Comparison of ENCODE assay signal across 19 mouse cellular contexts in genomic region chr6:124898359-124898758, GRCm38 (mm10). TPM values are rescaled to one million over a fixed set of nuclear protein-coding genes. Genes with fewer than 3 reads are reported as not detected.
DNase-seq lines count a peak whose midpoint lies in the region; ATAC-seq and TF ChIP-seq lines count a peak whose summit lies in the region.
"Had no signal": no experiment of that assay in that cellular context is flagged by ENCODE, and none has a peak within 500 bp of the region (broad histone marks: within the 10 kb centered on the region; RNA-seq: fewer than 3 reads in every experiment).

No protein-coding gene starts in this region.

- no peak for TF ChIP-seq RAD21 in CH12.LX (IDR thresholded peaks at IDR 0.05; ENCODE audit: low read depth, low read length)

- H3K9me3 ChIP-seq in CH12.LX (replicated peaks; ENCODE audit: low read length): no peaks in the 10 kb centered on the region
- H3K9me3 ChIP-seq in forebrain, postnatal 0 days (ENCODE audit: low read length): no peaks in the 10 kb centered on the region
- H3K9me3 ChIP-seq: embryonic facial prominence, embryonic 13.5 days; limb, embryonic 15.5 days; megakaryocyte, embryonic 14.5 days; stomach, embryonic 15.5 days had no signal

- H3K36me3 ChIP-seq in spleen, adult 2 months (ENCODE audit: control insufficient read depth, insufficient read depth, low read length): no peaks in the 10 kb centered on the region
- H3K36me3 ChIP-seq in CH12.LX (replicated peaks in 1 of 2; ENCODE audit: control insufficient read depth in 1 of 2, insufficient read depth in 1 of 2, low read length in 1 of 2): no peaks in the 10 kb centered on the region
- no peaks in the 10 kb centered on the region for H3K36me3 ChIP-seq in forebrain, postnatal 0 days (ENCODE audit: insufficient read depth)
- H3K36me3 ChIP-seq: embryonic facial prominence, embryonic 13.5 days; limb, embryonic 15.5 days; stomach, embryonic 15.5 days had no signal

- peaks cover 15% of the 10 kb centered on the region; the same call in 1 of the 2 replicates for H3K4me1 ChIP-seq in spleen, adult 2 months (ENCODE audit: control insufficient read depth, insufficient read depth, insufficient read length)
- peaks cover 26 to 86% of the 10 kb centered on the region in 2 experiments for H3K4me1 ChIP-seq in CH12.LX (ENCODE audit: control insufficient read depth in 1 of 2, insufficient read depth in 2 of 2)
- H3K4me1 ChIP-seq in forebrain, postnatal 0 days (ENCODE audit: insufficient read depth): 0 out of 2 replicates have a peak, but pooled peaks cover 5% of the 10 kb centered on the region
- H3K4me1 ChIP-seq: limb, embryonic 15.5 days; stomach, embryonic 15.5 days had no signal

- TF ChIP-seq CTCF in spleen, adult 2 months (IDR thresholded peaks at IDR 0.05; ENCODE audit: extremely low read depth, insufficient read depth, insufficient read length, insufficient replicate concordance): no peak
- no peak for TF ChIP-seq CTCF in CH12.LX (conservative IDR thresholded peaks at IDR 0.05 in 1 of 2, IDR thresholded peaks at IDR 0.05 in 1 of 2; ENCODE audit: low read depth in 2 of 2, low read length in 2 of 2)
- no peak for TF ChIP-seq CTCF in forebrain, postnatal 0 days (IDR thresholded peaks at IDR 0.05; ENCODE audit: low read depth)

- peak in 1 of 2 experiments; percentile 45 for DNase-seq in spleen, adult 2 months (ENCODE audit: low read depth in 1 of 2, low spot score in 2 of 2)
- DNase-seq in spleen, postnatal 14 days (ENCODE audit: low spot score in 2 of 2): no peak
- peak; percentile 60 for DNase-seq in CH12.LX (ENCODE audit: extremely low read depth)
- no peak for DNase-seq in forebrain, postnatal 0 days
- DNase-seq in thymus, postnatal 25 days: peak; percentile 59
- no peak for DNase-seq in layer of hippocampus, adult 9-11 months
- no peak for DNase-seq in ovary, postnatal 36 days (ENCODE audit: low spot score)
- DNase-seq: adrenal gland, postnatal 10 days; gastrocnemius, postnatal 36 days; kidney, adult 2 months; kidney, postnatal 4 days; lung, adult 2 months; right cerebral cortex, postnatal 25 days had no signal

- H3K9ac ChIP-seq in CH12.LX (ENCODE audit: insufficient read depth, low read depth): no peak overlapping the region
- H3K9ac ChIP-seq in forebrain, postnatal 0 days: no peak overlapping the region
- H3K9ac ChIP-seq: embryonic facial prominence, embryonic 13.5 days; hindbrain, embryonic 14.5 days; limb, embryonic 15.5 days; stomach, embryonic 15.5 days had no signal

- in situ Hi-C loops in CH12.LX (cut with MboI; ENCODE audit: low pct_ligation_motif_present, low pct_unique_long_range_greater_than_20kb, low sequenced_read_pairs): no loop called here

- H3K27ac ChIP-seq in spleen, adult 2 months (ENCODE audit: insufficient read depth, low read length): peak overlapping the region; percentile 52
- H3K27ac ChIP-seq in CH12.LX (ENCODE audit: insufficient read depth, low read depth): no peak overlapping the region
- H3K27ac ChIP-seq in forebrain, postnatal 0 days (ENCODE audit: low read depth, low read length): no peak overlapping the region
- H3K27ac ChIP-seq: embryonic facial prominence, embryonic 13.5 days; hindbrain, embryonic 14.5 days; limb, embryonic 15.5 days; stomach, embryonic 15.5 days had no signal

- ATAC-seq in forebrain, postnatal 0 days: peak; percentile 19; the same call in 1 of the 2 replicates

- no peaks in the 10 kb centered on the region for H3K27me3 ChIP-seq in spleen, adult 2 months (ENCODE audit: control insufficient read depth, insufficient read depth, low read length)
- no peaks in the 10 kb centered on the region for H3K27me3 ChIP-seq in CH12.LX (replicated peaks)
- H3K27me3 ChIP-seq in forebrain, postnatal 0 days (ENCODE audit: insufficient read depth, low read length): no peaks in the 10 kb centered on the region
- H3K27me3 ChIP-seq: embryonic facial prominence, embryonic 13.5 days; limb, embryonic 15.5 days; stomach, embryonic 15.5 days had no signal

- 8% methylated on average over 3 of the region's 3 CpGs for WGBS in spleen, adult 2 months
- WGBS in forebrain, postnatal 0 days: 40% methylated on average over 3 of the region's 3 CpGs

- TF ChIP-seq POLR2A in spleen, adult 2 months (IDR thresholded peaks at IDR 0.05; ENCODE audit: low read depth, low read length): no peak
- TF ChIP-seq POLR2A in CH12.LX (IDR thresholded peaks at IDR 0.05; ENCODE audit: low read depth, low read length): no peak

- dilution Hi-C loops in CH12.LX (cut with MboI; ENCODE audit: extremely low pct_ligation_motif_present, extremely low pct_unique_long_range_greater_than_20kb, low sequenced_read_pairs): no loop called here

- no peak overlapping the region for H3K4me2 ChIP-seq in CH12.LX (ENCODE audit: insufficient read depth, low read depth, poor library complexity, severe bottlenecking)
- H3K4me2 ChIP-seq in forebrain, postnatal 0 days (ENCODE audit: low read depth): no peak overlapping the region
- H3K4me2 ChIP-seq: embryonic facial prominence, embryonic 13.5 days; hindbrain, embryonic 14.5 days; limb, embryonic 15.5 days; stomach, embryonic 15.5 days had no signal

- TF ChIP-seq EP300 in CH12.LX (IDR thresholded peaks at IDR 0.05; ENCODE audit: low read length): peak; percentile 64

- no peaks in the 10 kb centered on the region for H3K79me2 ChIP-seq in CH12.LX (replicated peaks; ENCODE audit: control insufficient read depth, extremely low read depth, insufficient read depth, poor library complexity, severe bottlenecking)

- no peak overlapping the region for H3K4me3 ChIP-seq in spleen, adult 2 months (ENCODE audit: extremely low read depth, insufficient read depth, insufficient read length)
- no peak overlapping the region for H3K4me3 ChIP-seq in CH12.LX (replicated peaks in 1 of 3; ENCODE audit: low read depth in 2 of 3, low read length in 2 of 3, poor library complexity in 1 of 3)
- no peak overlapping the region for H3K4me3 ChIP-seq in forebrain, postnatal 0 days (ENCODE audit: low read depth, low read length)
- H3K4me3 ChIP-seq: embryonic facial prominence, embryonic 13.5 days; limb, embryonic 15.5 days; megakaryocyte, embryonic 14.5 days; stomach, embryonic 15.5 days had no signal

TF ChIP-seq in CH12.LX, 34 proteins besides CTCF, POLR2A, EP300 and RAD21:
- TF ChIP-seq BHLHE40 (IDR thresholded peaks at IDR 0.05; ENCODE audit: low read depth, low read length): peak; percentile 72
- peak; percentile 40; the same call in 1 of the 2 replicates for TF ChIP-seq ETS1 (conservative IDR thresholded peaks at IDR 0.05; ENCODE audit: low read depth, low read length)
- no peak for TF ChIP-seq PAX5 (IDR thresholded peaks at IDR 0.05; ENCODE audit: low read length)
- no peak for TF ChIP-seq USF2 (conservative IDR thresholded peaks at IDR 0.05; ENCODE audit: low read depth, low read length)
- 0 out of 2 replicates have a peak, but pooled peaks have one; percentile 22 for TF ChIP-seq MAX (IDR thresholded peaks at IDR 0.05; ENCODE audit: low read length)
- TF ChIP-seq MYC (IDR thresholded peaks at IDR 0.05; ENCODE audit: low read depth, low read length): no peak
- TF ChIP-seq ZNF384 (IDR thresholded peaks at IDR 0.05; ENCODE audit: low read depth, low read length): peak; percentile 80

RNA-seq across cellular contexts. Expression of gene Cd4, which starts 10.3 kb away (rescaled TPM):
- polyA plus RNA-seq in spleen, adult 2 months (2012; rRNA removed): 34.2 and 35.9 TPM in 2 replicates
- total RNA-seq in CH12.LX (2012; rRNA removed) (0.29 and 0.34 TPM in 2 replicates), CH12.LX (2014; rRNA removed) (0.26 and 0.27 TPM in 2 replicates)
- polyA plus RNA-seq in CH12.LX (2012; ENCODE audit: insufficient read length, low read depth): 1.1 and 1.6 TPM in 2 replicates
- total RNA-seq in forebrain, postnatal 0 days (2014; rRNA removed): 0.57 and 0.69 TPM in 2 replicates
- 0.25 and 0.72 TPM in 2 replicates for polyA plus RNA-seq in forebrain, postnatal 0 days (2015; fragmentation: Nextera tagmentation; extraction: Ambion mirVana)

RNA-seq across cellular contexts. Expression of gene Lag3, which starts 13.1 kb away (rescaled TPM):
- polyA plus RNA-seq in spleen, adult 2 months (2012; rRNA removed): 10.9 and 18.2 TPM in 2 replicates
- total RNA-seq in CH12.LX (2012; rRNA removed): 1.2 and 1.9 TPM in 2 replicates
- 0.32 and 0.52 TPM in 2 replicates for total RNA-seq in CH12.LX (2014; rRNA removed)
- polyA plus RNA-seq in CH12.LX (2012; ENCODE audit: insufficient read length, low read depth): 1.5 and 2.0 TPM in 2 replicates
- total RNA-seq in forebrain, postnatal 0 days (2014; rRNA removed): 1.9 and 2.4 TPM in 2 replicates
- 2.6 and 3.9 TPM in 2 replicates for polyA plus RNA-seq in forebrain, postnatal 0 days (2015; fragmentation: Nextera tagmentation; extraction: Ambion mirVana)

RNA-seq across cellular contexts. Expression of gene Ptms, which starts 21.5 kb away (rescaled TPM):
- polyA plus RNA-seq in spleen, adult 2 months (2012; rRNA removed): 450 and 549 TPM in 2 replicates
- total RNA-seq in CH12.LX (2012; rRNA removed) (11.0 and 12.8 TPM in 2 replicates), CH12.LX (2014; rRNA removed) (7.0 and 8.1 TPM in 2 replicates)
- 96.6 and 99.6 TPM in 2 replicates for polyA plus RNA-seq in CH12.LX (2012; ENCODE audit: insufficient read length, low read depth)
- 722 and 784 TPM in 2 replicates for total RNA-seq in forebrain, postnatal 0 days (2014; rRNA removed)
- 1,090 and 1,099 TPM in 2 replicates for polyA plus RNA-seq in forebrain, postnatal 0 days (2015; fragmentation: Nextera tagmentation; extraction: Ambion mirVana)

RNA-seq across cellular contexts. Expression of gene Mlf2, which starts 32.8 kb away (rescaled TPM):
- 125 and 140 TPM in 2 replicates for polyA plus RNA-seq in spleen, adult 2 months (2012; rRNA removed)
- total RNA-seq in CH12.LX (2012; rRNA removed): 116 and 129 TPM in 2 replicates
- 109 and 124 TPM in 2 replicates for total RNA-seq in CH12.LX (2014; rRNA removed)
- polyA plus RNA-seq in CH12.LX (2012; ENCODE audit: insufficient read length, low read depth): 203 and 210 TPM in 2 replicates
- total RNA-seq in forebrain, postnatal 0 days (2014; rRNA removed): 432 and 471 TPM in 2 replicates
- polyA plus RNA-seq in forebrain, postnatal 0 days (2015; fragmentation: Nextera tagmentation; extraction: Ambion mirVana): 665 and 718 TPM in 2 replicates

RNA-seq across cellular contexts. Expression of gene Gpr162, which starts 34.6 kb away (rescaled TPM):
- polyA plus RNA-seq in spleen, adult 2 months (2012; rRNA removed): 2.7 and 3.0 TPM in 2 replicates
- total RNA-seq in CH12.LX (2012; rRNA removed) (1.6 and 2.0 TPM in 2 replicates), CH12.LX (2014; rRNA removed) (0.48 and 0.97 TPM in 2 replicates)
- 1.7 and 1.9 TPM in 2 replicates for polyA plus RNA-seq in CH12.LX (2012; ENCODE audit: insufficient read length, low read depth)
- total RNA-seq in forebrain, postnatal 0 days (2014; rRNA removed): 154 and 160 TPM in 2 replicates
- 30.3 and 38.1 TPM in 2 replicates for polyA plus RNA-seq in forebrain, postnatal 0 days (2015; fragmentation: Nextera tagmentation; extraction: Ambion mirVana)
- total RNA-seq: neutrophil, adult 5-6 weeks had no signal

Comparison
In these comparisons a context has a peak if more than half of its experiments do, and no peak if none do; other contexts are left out.
1. DNase-seq: peak in CH12.LX (single experiment) and thymus, postnatal 25 days (single experiment); none in spleen, postnatal 14 days (0 of 2), forebrain, postnatal 0 days (single experiment), layer of hippocampus, adult 9-11 months (single experiment) and ovary, postnatal 36 days (single experiment).
2. RNA of gene Cd4, which starts 10.3 kb away (polyA plus RNA-seq): 34.2 to 35.9 TPM in spleen, adult 2 months; 1.1 to 1.6 TPM in CH12.LX and 0.25 to 0.72 TPM in forebrain, postnatal 0 days; every median in the first group is over 10 times any median in the second.